Mouse (Mus musculus): Measurements from ENCODE around the gene Zc3h13. TPM values are rescaled to one million over a fixed set of nuclear protein-coding genes. Genes with fewer than 3 reads are reported as not detected.

Zc3h13 gene
- polyA plus RNA-seq, 1 experiment from 2014 or later: 31.1 TPM

GRCm38 (mm10) chr14:75303807-75304206 lies 19.6 kb downstream of the Zc3h13 start:
- H3K27ac ChIP-seq (replicated peaks; ENCODE audit: low read depth, low read length): no peak overlapping the region
- no peak overlapping the region for H3K9ac ChIP-seq (ENCODE audit: low read length)
- DNase-seq (ENCODE audit: low spot score) (no peak), ATAC-seq (ENCODE audit: insufficient number of reproducible peaks, low FRiP score, low TSS enrichment, low read depth) (no peak)
- H3K4me2 ChIP-seq (ENCODE audit: low read depth, severe bottlenecking): no peak overlapping the region
- 26% methylated on average over 5 of the region's 5 CpGs for WGBS
- no peaks in the 10 kb centered on the region for H3K27me3 ChIP-seq (ENCODE audit: control insufficient read depth, insufficient read depth, low read length)
- H3K36me3 ChIP-seq (ENCODE audit: control insufficient read depth, insufficient read depth, low read length): no peaks in the 10 kb centered on the region
- no peaks in the 10 kb centered on the region for H3K9me3 ChIP-seq (ENCODE audit: control insufficient read depth, low read length)
- H3K4me3 ChIP-seq (ENCODE audit: low read depth, low read length): no peak overlapping the region
- no peaks in the 10 kb centered on the region for H3K4me1 ChIP-seq (ENCODE audit: control insufficient read depth, insufficient read depth, low read length)

- no peak for DNase-seq (ENCODE audit: low spot score)
- Histone ChIP-seq H3K4me2 (ENCODE audit: low read depth, severe bottlenecking) (no peak overlapping the region), H3K36me3 (ENCODE audit: control insufficient read depth, insufficient read depth, low read length) (no peaks in the 10 kb centered on the region), H3K4me1 (ENCODE audit: control insufficient read depth, insufficient read depth, low read length) (no peaks in the 10 kb centered on the region), H3K27ac (replicated peaks; ENCODE audit: low read depth, low read length) (no peak overlapping the region), H3K9me3 (ENCODE audit: control insufficient read depth, low read length) (no peaks in the 10 kb centered on the region), H3K9ac (ENCODE audit: low read length) (no peak overlapping the region), H3K4me3 (ENCODE audit: low read depth, low read length) (no peak overlapping the region), H3K27me3 (ENCODE audit: control insufficient read depth, insufficient read depth, low read length) (no peaks in the 10 kb centered on the region)
- no peak for ATAC-seq (ENCODE audit: insufficient number of reproducible peaks, low FRiP score, low TSS enrichment, low read depth)
Measured at GRCm38 (mm10) chr14:75307855-75308254, 23.7 kb downstream of the Zc3h13 start.

DNA sequence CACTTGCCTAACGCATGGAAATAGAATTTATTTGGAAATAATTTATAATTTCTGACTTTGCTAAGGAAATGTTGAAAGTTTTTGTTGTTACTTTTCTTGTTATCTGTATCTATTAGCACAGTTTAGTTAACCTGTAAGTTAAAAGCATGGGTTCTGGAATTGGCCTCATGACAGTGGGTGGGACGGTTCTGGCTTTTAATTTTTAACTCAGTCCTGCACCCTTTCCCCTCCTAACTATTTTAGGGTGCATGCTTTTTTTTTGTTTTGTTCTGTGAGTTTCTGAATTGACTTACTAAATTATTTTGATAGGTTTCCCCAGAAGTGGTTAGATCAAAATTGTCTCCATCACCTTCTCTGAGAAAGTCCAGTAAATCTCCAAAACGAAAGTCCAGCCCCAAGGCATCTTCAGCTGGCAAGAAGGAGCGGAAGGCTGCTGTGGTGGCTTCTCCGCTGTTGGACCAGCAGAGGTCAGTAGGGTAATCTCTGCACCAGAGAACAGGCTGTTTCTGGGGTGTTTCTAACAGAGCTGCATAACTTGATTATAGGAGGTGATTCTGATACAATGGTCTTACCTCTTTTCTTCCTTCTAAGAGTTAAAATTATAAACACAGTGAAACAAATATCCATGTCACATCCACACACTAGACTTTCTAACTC lies 25.3 kb downstream of the Zc3h13 start:
- Histone ChIP-seq H3K27ac (replicated peaks; ENCODE audit: low read depth, low read length) (no peak overlapping the region), H3K4me1 (ENCODE audit: control insufficient read depth, insufficient read depth, low read length) (no peaks in the 10 kb centered on the region), H3K9ac (ENCODE audit: low read length) (no peak overlapping the region), H3K36me3 (ENCODE audit: control insufficient read depth, insufficient read depth, low read length) (no peaks in the 10 kb centered on the region), H3K9me3 (ENCODE audit: control insufficient read depth, low read length) (no peaks in the 10 kb centered on the region), H3K4me3 (ENCODE audit: low read depth, low read length) (no peak overlapping the region), H3K27me3 (ENCODE audit: control insufficient read depth, insufficient read depth, low read length) (no peaks in the 10 kb centered on the region), H3K4me2 (ENCODE audit: low read depth, severe bottlenecking) (no peak overlapping the region)
- 74% methylated on average over 5 of the region's 5 CpGs for WGBS
- DNase-seq (ENCODE audit: low spot score) (no peak), ATAC-seq (ENCODE audit: insufficient number of reproducible peaks, low FRiP score, low TSS enrichment, low read depth) (no peak)

DNA sequence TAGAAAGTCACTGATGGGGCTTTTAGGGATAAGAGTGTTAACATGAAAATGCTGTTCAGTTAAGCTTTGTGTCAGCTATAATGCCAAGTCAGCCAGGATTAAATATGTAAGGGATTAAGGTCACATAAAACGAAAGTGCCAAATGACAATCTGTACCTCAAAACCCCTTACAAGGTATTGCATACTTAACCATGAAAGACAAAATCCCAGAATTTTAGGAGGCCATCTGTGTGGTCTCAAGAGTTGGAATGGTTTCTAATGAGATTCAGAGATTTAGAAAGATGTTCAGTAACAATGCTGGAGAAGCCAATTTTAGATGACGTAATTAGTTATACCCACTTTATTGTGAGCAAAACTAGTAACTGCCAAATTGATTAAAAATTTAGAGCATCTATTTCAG lies 30.3 kb downstream of the Zc3h13 start:
- Histone ChIP-seq H3K4me1 (ENCODE audit: control insufficient read depth, insufficient read depth, low read length) (no peaks in the 10 kb centered on the region), H3K4me2 (ENCODE audit: low read depth, severe bottlenecking) (no peak overlapping the region), H3K4me3 (ENCODE audit: low read depth, low read length) (no peak overlapping the region), H3K27ac (replicated peaks; ENCODE audit: low read depth, low read length) (no peak overlapping the region), H3K9me3 (ENCODE audit: control insufficient read depth, low read length) (no peaks in the 10 kb centered on the region), H3K27me3 (ENCODE audit: control insufficient read depth, insufficient read depth, low read length) (no peaks in the 10 kb centered on the region), H3K9ac (ENCODE audit: low read length) (no peak overlapping the region), H3K36me3 (ENCODE audit: control insufficient read depth, insufficient read depth, low read length) (no peaks in the 10 kb centered on the region)
- WGBS: 87% methylated on average over 2 of the region's 2 CpGs
- DNase-seq (ENCODE audit: low spot score) (no peak), ATAC-seq (ENCODE audit: insufficient number of reproducible peaks, low FRiP score, low TSS enrichment, low read depth) (no peak)

DNA sequence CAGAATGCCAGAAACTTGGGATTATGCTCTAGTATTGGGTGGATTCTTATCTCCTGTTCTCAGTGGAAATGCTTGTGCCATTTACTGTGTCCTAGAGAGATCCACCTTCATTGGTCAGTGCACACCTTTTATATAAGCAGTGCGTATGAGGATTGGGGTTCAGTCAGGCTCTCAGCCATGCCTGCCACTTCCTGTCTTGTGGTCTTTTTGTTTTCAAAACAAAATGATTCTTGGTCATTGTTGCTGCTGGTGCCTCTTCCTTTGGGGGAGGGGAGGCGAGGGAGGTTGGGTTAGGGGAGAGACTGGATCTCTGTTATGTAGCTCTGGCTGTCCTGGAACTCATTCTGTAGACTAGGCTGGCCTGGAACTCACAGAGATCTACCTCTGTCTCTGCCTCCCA lies 34.6 kb downstream of the Zc3h13 start:
- Histone ChIP-seq H3K27ac (replicated peaks; ENCODE audit: low read depth, low read length) (no peak overlapping the region), H3K9ac (ENCODE audit: low read length) (no peak overlapping the region), H3K4me1 (ENCODE audit: control insufficient read depth, insufficient read depth, low read length) (no peaks in the 10 kb centered on the region), H3K4me2 (ENCODE audit: low read depth, severe bottlenecking) (no peak overlapping the region), H3K36me3 (ENCODE audit: control insufficient read depth, insufficient read depth, low read length) (0 out of 2 replicates have a peak, but pooled peaks cover 2% of the 10 kb centered on the region), H3K27me3 (ENCODE audit: control insufficient read depth, insufficient read depth, low read length) (no peaks in the 10 kb centered on the region), H3K4me3 (ENCODE audit: low read depth, low read length) (no peak overlapping the region), H3K9me3 (ENCODE audit: control insufficient read depth, low read length) (no peaks in the 10 kb centered on the region)
- ATAC-seq (ENCODE audit: insufficient number of reproducible peaks, low FRiP score, low TSS enrichment, low read depth) (no peak), DNase-seq (ENCODE audit: low spot score) (no peak)
- WGBS: 93% methylated on average over 2 of the region's 2 CpGs

DNA sequence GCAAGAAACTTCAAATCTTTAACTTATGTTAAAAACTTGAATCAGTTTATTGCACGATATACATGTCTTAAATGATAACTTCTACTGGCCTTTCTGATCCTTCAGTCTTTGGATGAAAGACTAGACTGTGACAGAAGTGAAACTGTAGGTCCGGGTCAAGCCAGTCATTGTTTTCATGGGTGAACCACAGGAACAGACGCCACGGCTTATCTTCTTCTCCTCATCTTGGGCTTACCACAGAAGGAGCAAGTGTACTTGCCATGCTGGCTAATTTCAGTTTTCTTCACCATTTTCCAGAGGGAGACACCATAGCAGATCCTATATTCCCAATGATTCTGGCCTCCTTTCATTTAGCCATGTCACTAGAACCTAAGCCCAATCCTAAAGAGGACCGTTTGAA lies 36.1 kb downstream of the Zc3h13 start:
- no peaks in the 10 kb centered on the region for H3K27me3 ChIP-seq (ENCODE audit: control insufficient read depth, insufficient read depth, low read length)
- DNase-seq (ENCODE audit: low spot score): no peak
- ATAC-seq (ENCODE audit: insufficient number of reproducible peaks, low FRiP score, low TSS enrichment, low read depth): no peak
- H3K4me3 ChIP-seq (ENCODE audit: low read depth, low read length): no peak overlapping the region
- 0 out of 2 replicates have a peak, but pooled peaks cover 2% of the 10 kb centered on the region for H3K36me3 ChIP-seq (ENCODE audit: control insufficient read depth, insufficient read depth, low read length)
- H3K4me2 ChIP-seq (ENCODE audit: low read depth, severe bottlenecking): no peak overlapping the region
- 94% methylated on average over 5 of the region's 5 CpGs for WGBS
- H3K27ac ChIP-seq (replicated peaks; ENCODE audit: low read depth, low read length): no peak overlapping the region
- no peaks in the 10 kb centered on the region for H3K9me3 ChIP-seq (ENCODE audit: control insufficient read depth, low read length)
- no peaks in the 10 kb centered on the region for H3K4me1 ChIP-seq (ENCODE audit: control insufficient read depth, insufficient read depth, low read length)
- H3K9ac ChIP-seq (ENCODE audit: low read length): no peak overlapping the region

GRCm38 (mm10) chr14:75323354-75323753 lies 39.2 kb downstream of the Zc3h13 start:
- Histone ChIP-seq H3K9ac (ENCODE audit: low read length) (no peak overlapping the region), H3K9me3 (ENCODE audit: control insufficient read depth, low read length) (no peaks in the 10 kb centered on the region), H3K4me3 (ENCODE audit: low read depth, low read length) (no peak overlapping the region), H3K4me1 (ENCODE audit: control insufficient read depth, insufficient read depth, low read length) (no peaks in the 10 kb centered on the region), H3K27ac (replicated peaks; ENCODE audit: low read depth, low read length) (no peak overlapping the region), H3K27me3 (ENCODE audit: control insufficient read depth, insufficient read depth, low read length) (no peaks in the 10 kb centered on the region), H3K36me3 (ENCODE audit: control insufficient read depth, insufficient read depth, low read length) (peaks cover 4% of the 10 kb centered on the region; the same call in 1 of the 2 replicates), H3K4me2 (ENCODE audit: low read depth, severe bottlenecking) (no peak overlapping the region)
- WGBS: 97% methylated on average over 32 of the region's 32 CpGs
- DNase-seq (ENCODE audit: low spot score) (no peak), ATAC-seq (ENCODE audit: insufficient number of reproducible peaks, low FRiP score, low TSS enrichment, low read depth) (no peak)

DNA sequence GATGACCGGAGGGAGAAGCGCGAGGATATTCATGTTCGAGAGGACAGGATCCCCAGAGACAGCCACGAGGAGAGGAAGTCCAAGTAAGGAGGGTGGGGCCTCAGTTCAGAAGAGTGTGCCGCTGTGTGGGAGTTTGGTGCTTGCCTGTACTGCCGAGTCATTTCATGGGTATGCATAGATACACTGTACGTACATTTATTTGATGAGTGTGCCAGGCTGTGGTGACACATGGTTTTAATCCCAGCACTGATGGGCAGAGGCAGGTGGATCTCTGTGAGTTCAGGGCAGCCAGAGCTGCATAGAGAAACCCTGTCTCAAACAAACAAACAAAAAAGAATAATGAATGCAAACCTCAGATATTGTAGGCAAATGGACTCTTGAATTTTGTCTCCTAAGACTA lies 43.9 kb downstream of the Zc3h13 start:
- no peak overlapping the region for H3K4me3 ChIP-seq (ENCODE audit: low read depth, low read length)
- H3K4me2 ChIP-seq (ENCODE audit: low read depth, severe bottlenecking): no peak overlapping the region
- no peak for ATAC-seq (ENCODE audit: insufficient number of reproducible peaks, low FRiP score, low TSS enrichment, low read depth)
- H3K9me3 ChIP-seq (ENCODE audit: control insufficient read depth, low read length): no peaks in the 10 kb centered on the region
- 92% methylated on average over 8 of the region's 8 CpGs for whole genome bisulfite sequencing
- no peak overlapping the region for H3K27ac ChIP-seq (replicated peaks; ENCODE audit: low read depth, low read length)
- no peak for DNase-seq (ENCODE audit: low spot score)
- no peaks in the 10 kb centered on the region for H3K27me3 ChIP-seq (ENCODE audit: control insufficient read depth, insufficient read depth, low read length)
- no peaks in the 10 kb centered on the region for H3K4me1 ChIP-seq (ENCODE audit: control insufficient read depth, insufficient read depth, low read length)
- H3K9ac ChIP-seq (ENCODE audit: low read length): no peak overlapping the region
- H3K36me3 ChIP-seq (ENCODE audit: control insufficient read depth, insufficient read depth, low read length): peaks cover 8% of the 10 kb centered on the region; the same call in 1 of the 2 replicates

- no peak overlapping the region for H3K4me2 ChIP-seq (ENCODE audit: low read depth, severe bottlenecking)
- H3K27ac ChIP-seq (replicated peaks; ENCODE audit: low read depth, low read length): no peak overlapping the region
- ATAC-seq (ENCODE audit: insufficient number of reproducible peaks, low FRiP score, low TSS enrichment, low read depth) (no peak), DNase-seq (ENCODE audit: low spot score) (no peak)
- no peak overlapping the region for H3K9ac ChIP-seq (ENCODE audit: low read length)
- WGBS: 89% methylated on average over 6 of the region's 6 CpGs
- no peaks in the 10 kb centered on the region for H3K27me3 ChIP-seq (ENCODE audit: control insufficient read depth, insufficient read depth, low read length)
- no peaks in the 10 kb centered on the region for H3K4me1 ChIP-seq (ENCODE audit: control insufficient read depth, insufficient read depth, low read length)
- peaks cover 6% of the 10 kb centered on the region; the same call in 1 of the 2 replicates for H3K36me3 ChIP-seq (ENCODE audit: control insufficient read depth, insufficient read depth, low read length)
- no peaks in the 10 kb centered on the region for H3K9me3 ChIP-seq (ENCODE audit: control insufficient read depth, low read length)
- no peak overlapping the region for H3K4me3 ChIP-seq (ENCODE audit: low read depth, low read length)
Measured at GRCm38 (mm10) chr14:75330621-75331020, 46.4 kb downstream of the Zc3h13 start.
